Mouse (Mus musculus): ENCODE measurements at regions not wholly inside any gene's neighbourhood (a gene's known extent, or its start where the extent isn't known, plus 50 kb on each side); places are given as distances from the start of the nearest gene placed in this dataset.
A peak's percentile ranks its signal among the peaks of the same experiment; 100 is the strongest.
"Not testable (repeated sequence)": the region's sequence is repeated elsewhere in the genome, so short reads cannot be mapped to it uniquely, and the experiment has no call there.

GRCm38 (mm10) chr9:9606322-9606721 lies 367.4 kb upstream of the Arhgap42 start:
- DNase-seq (ENCODE audit: low spot score), result no peak

- DNase-seq (ENCODE audit: low spot score), result no peak
Observed at GRCm38 (mm10) chr9:9591263-9591662, 352.4 kb upstream of the Arhgap42 start.

DNA sequence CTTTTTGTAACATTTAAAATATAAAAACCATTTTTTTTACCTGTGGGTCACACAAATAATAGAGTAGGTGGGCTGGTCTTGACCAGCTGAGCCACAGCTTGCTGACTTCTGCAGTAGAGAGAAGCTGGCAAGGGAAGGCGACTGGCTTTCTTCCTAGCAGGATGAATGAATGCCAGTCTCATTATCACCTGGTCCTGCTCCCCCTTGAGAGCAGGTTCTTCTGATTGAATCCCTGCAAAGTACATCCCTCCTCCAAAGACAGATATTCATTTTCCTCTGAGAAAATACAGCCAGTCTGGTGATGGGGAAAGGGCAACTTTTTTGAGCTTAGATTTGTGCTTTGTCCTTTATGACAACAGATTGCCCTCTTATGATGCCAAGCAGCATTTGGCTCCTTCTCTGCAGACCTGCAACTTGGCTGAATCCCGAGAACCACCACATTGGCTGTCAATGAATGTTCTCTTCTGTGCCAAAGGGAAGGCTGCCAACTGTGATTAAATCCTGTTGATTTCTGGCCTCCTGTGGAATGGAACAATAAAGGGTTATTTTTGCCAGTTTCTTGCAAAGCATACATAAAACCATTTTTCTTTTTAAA lies 344.2 kb upstream of the Arhgap42 start:
- no peak for DNase-seq (ENCODE audit: low spot score)

DNA sequence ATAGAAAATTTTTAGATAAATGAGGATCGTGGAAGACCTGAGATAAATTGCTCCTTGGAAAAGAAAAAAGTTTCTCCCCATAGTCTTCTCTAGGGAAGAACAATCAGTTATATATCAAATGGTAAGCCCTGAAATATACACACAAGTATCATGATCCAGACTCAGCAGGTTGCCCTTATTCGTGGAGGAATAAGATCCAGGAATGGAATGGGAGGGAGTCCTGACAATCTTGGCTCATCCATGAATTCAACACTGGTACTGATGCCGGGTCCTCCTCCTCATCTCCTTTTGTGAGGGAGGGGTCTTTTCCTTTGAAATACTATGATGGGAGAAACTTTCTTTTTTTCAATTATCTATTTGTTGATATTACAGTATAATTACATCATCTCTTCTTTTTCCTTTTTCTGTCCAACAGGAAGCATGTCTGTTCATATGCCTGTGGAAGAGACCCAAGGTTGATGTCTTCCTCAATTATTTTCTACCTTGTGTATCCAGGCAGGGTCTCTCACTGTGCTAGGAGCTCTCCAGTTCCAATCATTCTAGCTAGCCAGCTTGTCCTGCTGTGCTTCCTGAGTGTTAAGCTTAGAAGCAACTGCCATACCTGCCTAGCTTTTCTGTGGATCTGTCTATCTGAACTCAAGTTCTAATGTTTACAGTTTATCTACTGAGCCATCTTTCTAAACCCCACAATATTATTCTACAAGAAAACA lies 343.6 kb upstream of the Arhgap42 start:
- no peak for DNase-seq (ENCODE audit: low spot score)

DNA sequence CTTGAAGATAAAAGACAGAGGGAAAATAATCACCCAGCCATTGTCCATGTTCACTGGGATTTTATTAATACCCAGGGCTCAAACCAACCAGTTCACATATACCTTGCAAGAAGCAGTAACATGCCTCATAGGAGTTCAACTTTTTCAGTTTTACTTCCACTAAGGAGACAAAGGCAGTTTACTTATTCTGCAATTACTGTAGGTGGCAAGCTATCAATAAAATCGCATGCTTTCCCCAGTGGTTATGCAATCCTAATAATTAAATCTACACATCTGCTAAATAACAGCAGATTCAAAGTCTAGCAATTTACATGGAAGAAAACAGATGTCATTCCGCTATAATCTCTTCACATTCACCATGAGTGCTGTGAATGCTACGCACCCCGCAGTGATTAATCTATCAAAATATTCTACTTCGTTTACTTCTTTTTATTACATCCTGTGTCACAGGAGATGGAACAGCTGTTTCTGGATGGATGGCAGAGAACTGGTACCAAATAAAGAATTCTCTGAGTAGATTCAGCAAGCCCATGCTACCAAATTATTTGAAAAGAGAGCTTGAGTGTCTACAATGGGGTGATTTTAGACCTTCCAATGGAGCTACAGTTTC lies 329.2 kb upstream of the Arhgap42 start:
- no peak for DNase-seq (ENCODE audit: low spot score)

DNA sequence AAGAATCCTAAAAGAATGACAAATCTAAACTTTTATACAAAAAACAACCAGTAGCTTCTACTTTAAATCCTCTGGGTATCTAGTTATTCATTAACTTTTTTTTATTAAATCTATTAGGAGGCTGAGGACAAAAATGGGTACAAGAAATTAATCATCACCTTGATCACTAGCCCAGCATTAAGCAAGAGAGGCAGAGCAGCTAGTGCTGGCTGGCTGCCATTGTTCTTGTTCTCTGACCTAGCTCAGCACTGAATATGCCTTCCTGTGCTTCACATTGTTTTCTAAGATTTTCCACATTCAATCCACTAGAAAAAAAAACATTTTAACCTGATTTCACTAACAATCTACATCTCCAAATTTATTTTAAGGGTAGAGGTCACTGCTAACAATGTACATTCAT lies 325.6 kb upstream of the Arhgap42 start:
- DNase-seq (ENCODE audit: low spot score), result no peak

GRCm38 (mm10) chr9:9548657-9549056 lies 309.8 kb upstream of the Arhgap42 start:
- no peak for DNase-seq (ENCODE audit: low spot score)

- no peak for DNase-seq (ENCODE audit: low spot score)
Observed at GRCm38 (mm10) chr9:9547570-9547969, 308.7 kb upstream of the Arhgap42 start.

DNA sequence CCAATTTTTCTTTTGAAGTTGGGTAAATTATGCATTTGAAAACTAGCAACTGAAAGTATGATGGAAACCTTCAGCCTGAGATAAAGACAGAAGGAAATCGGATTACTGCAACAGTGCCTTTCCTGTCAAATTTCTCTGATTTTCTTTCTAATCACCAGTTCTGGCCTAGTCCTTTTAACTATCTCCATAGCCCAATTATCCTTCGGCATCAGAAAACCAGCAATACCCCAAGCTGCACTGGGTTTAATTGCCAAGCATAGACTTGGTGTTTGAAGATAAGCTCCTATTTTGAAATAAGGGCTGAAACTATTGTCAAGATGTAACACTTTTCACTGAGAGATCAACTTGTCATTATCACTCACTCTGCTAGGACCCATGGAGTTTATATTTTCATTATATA lies 308.2 kb upstream of the Arhgap42 start:
- DNase-seq (ENCODE audit: low spot score), result no peak

GRCm38 (mm10) chr9:9500345-9500744 lies 261.4 kb upstream of the Arhgap42 start:
- DNase-seq (ENCODE audit: low spot score), result no peak

DNA sequence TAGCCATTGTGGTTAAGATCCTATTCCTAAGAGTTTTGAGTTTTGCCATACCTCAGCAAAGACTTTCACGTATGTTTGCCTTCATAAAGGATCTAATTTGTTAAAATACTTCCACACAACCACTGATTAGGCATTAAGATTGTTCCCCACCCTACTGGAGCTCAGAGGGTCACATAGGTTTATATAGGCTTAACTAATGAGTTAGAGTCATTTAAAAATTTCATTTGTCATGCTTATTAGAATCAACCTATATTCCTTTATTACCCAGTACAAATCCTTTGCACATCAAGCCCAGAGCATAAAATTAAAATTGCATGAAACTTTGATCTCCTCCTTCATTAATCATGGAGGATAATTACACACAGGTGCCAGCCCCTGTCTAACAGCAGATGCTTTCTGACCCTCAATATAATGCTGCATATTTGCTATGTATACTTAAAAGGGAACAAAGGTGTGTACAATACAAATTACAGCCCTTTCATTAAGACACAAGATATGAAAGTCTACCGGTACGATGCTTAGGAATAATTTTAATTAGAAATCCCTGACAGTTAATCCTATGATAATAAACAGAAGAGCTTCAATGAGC lies 254.8 kb upstream of the Arhgap42 start:
- no peak for DNase-seq (ENCODE audit: low spot score)

GRCm38 (mm10) chr9:9477145-9477544 lies 238.2 kb upstream of the Arhgap42 start:
- no peak for DNase-seq (ENCODE audit: low spot score)

DNA sequence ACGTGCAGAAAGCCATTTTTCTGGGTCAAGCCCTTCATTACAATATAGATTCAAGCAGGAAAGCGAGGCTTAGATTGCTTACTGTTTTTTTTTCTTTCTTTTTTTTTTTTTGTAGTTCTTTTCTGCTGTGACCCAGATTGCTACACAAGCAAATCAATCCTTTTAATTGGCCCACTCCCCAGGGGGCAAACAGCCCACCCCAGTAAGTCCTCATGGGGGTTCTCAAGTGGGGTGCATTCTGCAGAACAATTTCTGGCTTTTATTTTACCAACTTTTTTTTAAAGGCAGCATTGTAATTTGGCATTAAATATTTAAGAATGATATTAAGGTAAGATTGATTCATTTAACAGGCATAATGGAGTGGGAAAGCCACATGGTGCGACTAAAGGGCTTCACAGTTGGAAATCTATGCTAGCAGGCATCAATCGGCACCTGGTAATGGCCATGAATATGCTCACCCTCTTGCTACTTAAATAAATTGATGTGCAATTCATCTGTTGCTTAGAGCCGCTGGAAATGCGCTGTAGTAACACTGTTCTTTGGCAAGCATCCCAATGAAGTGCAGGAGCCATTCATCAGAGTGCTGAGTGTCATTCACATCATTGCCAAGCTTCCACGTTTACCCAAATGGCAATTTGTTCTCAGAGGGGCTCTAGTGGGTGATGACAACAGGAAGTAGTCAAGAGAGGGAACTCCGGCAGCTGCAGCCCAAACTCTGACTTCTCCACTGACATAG lies 236.3 kb upstream of the Arhgap42 start:
- DNase-seq (ENCODE audit: low spot score), result peak; percentile 23

- no peak for DNase-seq (ENCODE audit: low spot score)
Observed at GRCm38 (mm10) chr9:9444213-9444612, 205.3 kb upstream of the Arhgap42 start.

- DNase-seq (ENCODE audit: low spot score), result no peak
Observed at GRCm38 (mm10) chr9:9420326-9420725, 181.4 kb upstream of the Arhgap42 start.

DNA sequence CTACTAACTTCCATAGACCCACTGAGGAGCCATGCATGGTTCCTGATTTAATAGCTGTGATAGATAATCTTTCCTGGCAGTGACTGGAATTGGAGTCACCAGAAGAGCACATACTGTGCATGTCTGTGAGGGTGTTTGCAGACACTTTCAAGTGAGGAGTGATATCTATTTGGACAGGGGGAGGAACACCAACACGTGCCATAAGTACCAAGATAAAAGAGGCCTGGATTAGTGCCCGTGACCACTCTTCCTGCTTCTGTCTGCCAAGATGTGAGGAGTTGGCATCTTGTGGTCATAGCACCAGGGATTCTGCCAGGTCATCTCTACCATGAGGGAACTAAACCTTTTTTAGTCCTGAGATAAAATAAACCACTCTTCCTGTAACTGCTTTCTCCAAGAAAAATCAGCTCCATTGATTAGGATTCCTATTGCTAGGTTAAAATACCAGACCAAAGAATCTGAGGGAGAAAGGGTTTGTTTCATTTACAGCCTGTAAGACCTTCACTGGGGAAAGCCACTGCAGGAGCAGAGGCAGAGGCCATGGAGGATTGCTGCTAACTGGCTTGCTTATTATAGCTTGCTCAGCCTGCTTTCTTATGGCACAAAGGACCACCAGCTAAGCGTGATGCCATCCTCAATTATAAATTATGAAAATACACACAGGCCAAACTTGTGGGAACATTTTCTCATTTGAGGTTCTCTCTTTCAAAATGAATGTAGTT lies 173.7 kb upstream of the Arhgap42 start:
- peak; percentile 15 for DNase-seq (ENCODE audit: low spot score)

GRCm38 (mm10) chr9:9394190-9394589 lies 155.3 kb upstream of the Arhgap42 start:
- not testable (repeated sequence) for DNase-seq (ENCODE audit: low spot score)

DNA sequence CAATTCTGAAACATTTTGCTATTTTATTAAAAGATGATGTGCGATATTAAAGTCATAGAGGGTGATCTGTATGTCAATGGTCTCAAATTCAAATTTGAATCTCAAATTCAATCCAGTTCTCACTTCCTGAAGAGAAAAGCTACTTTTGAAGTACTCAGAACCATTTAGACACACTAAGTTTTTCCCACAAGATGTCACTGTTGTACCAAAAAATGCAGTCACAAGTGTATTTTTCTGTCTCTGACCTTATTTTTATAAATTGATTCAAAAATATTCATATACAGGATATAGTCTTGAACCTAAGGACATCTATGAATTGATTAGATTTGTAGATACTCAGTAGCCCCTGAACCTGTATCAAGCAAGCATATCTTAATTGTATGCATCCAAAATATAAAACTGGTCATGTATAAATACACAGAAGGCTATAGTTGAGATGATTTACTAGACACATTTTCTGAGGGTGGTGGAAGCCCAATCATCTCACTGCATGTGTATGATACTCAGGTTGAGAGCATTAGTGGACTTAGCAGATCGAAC lies 137.8 kb upstream of the Arhgap42 start:
- DNase-seq (ENCODE audit: low spot score), result peak; percentile 66

DNA sequence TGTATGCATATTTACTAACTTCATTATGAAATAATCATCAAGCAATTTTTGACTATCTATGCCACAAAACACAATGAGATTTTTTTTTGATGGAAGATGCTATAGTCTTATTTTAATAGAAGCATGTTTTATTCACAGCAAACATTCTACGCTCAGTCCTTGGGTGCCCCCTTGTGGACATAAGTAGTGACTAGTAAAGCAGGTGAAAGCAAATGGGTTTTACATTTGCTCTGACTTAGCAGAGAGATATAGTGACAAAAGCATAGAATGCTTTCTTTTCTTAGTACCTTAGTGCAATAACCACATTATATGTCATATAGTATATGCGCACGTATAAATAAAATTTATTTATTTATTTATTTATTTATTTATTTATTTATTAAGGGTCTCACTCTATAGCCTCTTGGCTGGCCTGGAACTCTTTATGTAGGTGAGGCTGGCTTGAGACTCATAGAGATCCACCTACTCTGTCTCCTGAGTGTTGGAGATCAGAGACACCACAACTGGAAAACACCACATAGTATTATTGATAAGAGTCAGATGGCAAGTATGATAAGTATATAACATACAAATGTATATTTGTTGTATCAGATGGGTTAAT lies 136.5 kb upstream of the Arhgap42 start:
- DNase-seq (ENCODE audit: low spot score), result peak; percentile 87

GRCm38 (mm10) chr9:9372594-9372993 lies 133.7 kb upstream of the Arhgap42 start:
- DNase-seq (ENCODE audit: low spot score), result peak; percentile 14

DNA sequence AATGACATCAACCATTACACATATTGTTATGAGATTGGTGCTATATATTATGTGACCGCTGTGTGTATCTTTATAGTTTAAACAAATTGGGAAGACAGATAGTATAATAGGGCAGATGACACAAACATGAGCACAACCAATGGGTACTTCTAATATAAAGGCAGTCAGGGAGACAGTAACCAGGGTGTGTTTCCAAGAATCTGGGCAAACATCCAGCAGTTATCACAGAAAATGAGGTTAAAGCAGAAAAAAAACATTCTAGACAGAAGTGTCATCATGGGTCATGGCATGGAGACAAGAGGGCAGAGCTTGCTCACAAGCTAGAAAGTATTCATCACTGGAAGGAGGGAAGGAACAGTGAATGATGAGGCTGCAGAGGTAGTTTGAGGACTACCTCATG lies 129.8 kb upstream of the Arhgap42 start:
- no peak for DNase-seq (ENCODE audit: low spot score)
